Mouse (Mus musculus) bone marrow macrophage, adult 2 months (primary cell): ENCODE data around the gene Fancc.

Experiments used
- CTCF ChIP-seq: IDR thresholded peaks from 2 replicates; pipeline ENCODE4 v1.5.1; 2012; ENCODE audit warnings: low read depth, mild to moderate bottlenecking, low read length, moderate library complexity
- POLR2A ChIP-seq: IDR thresholded peaks from 2 replicates; pipeline ENCODE4 v1.6.1; 2012; ENCODE audit warnings: mild to moderate bottlenecking, low read depth, low read length, borderline replicate concordance

- TF ChIP-seq CTCF: no peak
- no peak for TF ChIP-seq POLR2A
Measured at GRCm38 (mm10) chr13:63528852-63529251, 31.8 kb upstream of the Fancc start.
